Mouse (Mus musculus) bone marrow macrophage, adult 2 months (primary cell): ENCODE data around the gene Vamp1.

Source experiments
- CTCF ChIP-seq: IDR thresholded peaks from 2 replicates; pipeline ENCODE4 v1.5.1; 2012; ENCODE audit warnings: low read depth, mild to moderate bottlenecking, low read length, moderate library complexity
- POLR2A ChIP-seq: IDR thresholded peaks from 2 replicates; pipeline ENCODE4 v1.6.1; 2012; ENCODE audit warnings: mild to moderate bottlenecking, low read depth, low read length, borderline replicate concordance

GRCm38 (mm10) chr6:125168086-125168485, 47.3 kb upstream of the Vamp1 start:
- TF ChIP-seq CTCF (no peak), POLR2A (no peak)
